Mouse (Mus musculus) CH12.LX (cell line): ENCODE results near the gene Rasa3.
A peak's percentile ranks its signal among the peaks of the same experiment; 100 is the strongest.

Experiments used
- BHLHE40 ChIP-seq: IDR thresholded peaks from 2 replicates; pipeline ENCODE4 v1.6.1; 2011; ENCODE audit warnings: mild to moderate bottlenecking, low read depth, low read length, improper control_type of control experiment
- CTCF ChIP-seq, 2 experiments: IDR thresholded peaks in 1 of 2; conservative IDR thresholded peaks in 1 of 2; 2 replicates each; pipeline ENCODE4 v1.5.1; 2011 to 2012; ENCODE audit warnings: low read depth in 2 of 2, low read length in 2 of 2, improper control_type of control experiment in 1 of 2, inconsistent platforms in 1 of 2, mild to moderate bottlenecking in 1 of 2, moderate library complexity in 1 of 2
- E2F4 ChIP-seq: IDR thresholded peaks from 2 replicates; pipeline ENCODE4 v1.6.1; 2011; ENCODE audit warnings: low read depth, low read length, improper control_type of control experiment; ENCODE audit not compliant: insufficient replicate concordance
- JUN ChIP-seq: IDR thresholded peaks from 2 replicates; pipeline ENCODE4 v1.6.1; 2011; ENCODE audit warnings: low read depth, mild to moderate bottlenecking, low read length, improper control_type of control experiment, moderate library complexity; ENCODE audit not compliant: insufficient read depth
- MAFK ChIP-seq: IDR thresholded peaks from 2 replicates; pipeline ENCODE4 v1.6.1; 2011; ENCODE audit warnings: low read length, improper control_type of control experiment; ENCODE audit not compliant: insufficient replicate concordance
- MAX ChIP-seq: IDR thresholded peaks from 2 replicates; pipeline ENCODE4 v1.6.1; 2011; ENCODE audit warnings: low read length, improper control_type of control experiment
- MAZ ChIP-seq: IDR thresholded peaks from 2 replicates; pipeline ENCODE4 v1.6.1; 2012; ENCODE audit warnings: low read depth, mild to moderate bottlenecking, inconsistent platforms, low read length, improper control_type of control experiment, moderate library complexity
- MYC ChIP-seq: IDR thresholded peaks from 2 replicates; pipeline ENCODE4 v1.6.1; 2011; ENCODE audit warnings: low read depth, mild to moderate bottlenecking, improper control_type of control experiment, low read length
- NRF1 ChIP-seq: IDR thresholded peaks from 2 replicates; pipeline ENCODE4 v1.6.1; 2014; ENCODE audit warnings: low read depth, mild to moderate bottlenecking, inconsistent platforms, low read length, improper control_type of control experiment, moderate library complexity
- POLR2A ChIP-seq: IDR thresholded peaks from 2 replicates; pipeline ENCODE4 v1.6.1; 2011; ENCODE audit warnings: low read depth, mild to moderate bottlenecking, improper control_type of control experiment, low read length
- POLR2AphosphoS2 ChIP-seq: IDR thresholded peaks from 2 replicates; pipeline ENCODE4 v1.6.1; 2011; ENCODE audit warnings: low read depth, low read length, improper control_type of control experiment
- RAD21 ChIP-seq: IDR thresholded peaks from 2 replicates; pipeline ENCODE4 v1.6.1; 2011; ENCODE audit warnings: low read depth, mild to moderate bottlenecking, low read length, improper control_type of control experiment, moderate library complexity
- SIN3A ChIP-seq: IDR thresholded peaks from 2 replicates; pipeline ENCODE4 v1.6.1; 2012; ENCODE audit warnings: low read length, improper control_type of control experiment, inconsistent platforms
- ZC3H11A ChIP-seq: IDR thresholded peaks from 2 replicates; pipeline ENCODE4 v1.6.1; 2012; ENCODE audit warnings: low read depth, mild to moderate bottlenecking, inconsistent platforms, low read length, improper control_type of control experiment

DNA sequence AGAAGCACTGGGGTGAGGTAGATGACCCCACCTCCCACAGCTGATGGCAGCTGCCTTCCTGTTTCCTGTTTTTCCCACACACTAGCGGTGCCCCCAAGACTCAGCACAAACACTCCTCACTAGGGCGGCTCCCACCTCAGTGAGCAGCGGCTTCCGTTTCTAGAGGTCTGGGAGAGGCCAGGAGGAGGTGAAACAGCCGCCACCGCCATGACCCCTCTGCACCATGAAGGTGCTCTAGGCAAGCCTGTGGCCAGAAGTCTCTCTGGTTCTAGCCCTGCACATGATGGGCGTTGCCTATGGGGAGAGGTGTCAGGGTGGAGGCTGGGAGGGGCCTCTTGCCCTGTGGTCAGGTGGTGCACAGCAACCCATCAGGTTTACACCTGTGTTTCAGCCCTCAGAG lies 77.2 kb downstream of the Rasa3 start:
- TF ChIP-seq POLR2A (peak; percentile 51; the same call in 1 of the 2 replicates), ZC3H11A (no peak), BHLHE40 (peak; percentile 49), MYC (no peak), CTCF (conservative IDR thresholded peaks at IDR 0.05 in 1 of 2, IDR thresholded peaks at IDR 0.05 in 1 of 2; ENCODE audit: low read depth in 2 of 2, low read length in 2 of 2) (no peak), SIN3A (peak; percentile 15; the same call in 1 of the 2 replicates), MAFK (no peak), MAX (peak; percentile 12; the same call in 1 of the 2 replicates), JUN (no peak), MAZ (no peak), POLR2AphosphoS2 (no peak), NRF1 (no peak), E2F4 (no peak), RAD21 (no peak; the same call in 1 of the 2 replicates)
